Mouse (Mus musculus): Measurements from ENCODE around the gene Wdr74.

GRCm38 (mm10) chr19:8786008-8786781, 50.6 kb downstream of the Wdr74 start, which contains the start of gene Taf6l:
- no peak for TF ChIP-seq CTCF (IDR thresholded peaks at IDR 0.05; ENCODE audit: insufficient read depth, low read depth, low read length)
- TF ChIP-seq POLR2A (IDR thresholded peaks at IDR 0.05; ENCODE audit: insufficient read depth, low read depth, low read length): no peak

Data from olfactory bulb, adult 2 months (tissue).